11 mouse cellular contexts compared by ENCODE assay signal in the genomic region with DNA sequence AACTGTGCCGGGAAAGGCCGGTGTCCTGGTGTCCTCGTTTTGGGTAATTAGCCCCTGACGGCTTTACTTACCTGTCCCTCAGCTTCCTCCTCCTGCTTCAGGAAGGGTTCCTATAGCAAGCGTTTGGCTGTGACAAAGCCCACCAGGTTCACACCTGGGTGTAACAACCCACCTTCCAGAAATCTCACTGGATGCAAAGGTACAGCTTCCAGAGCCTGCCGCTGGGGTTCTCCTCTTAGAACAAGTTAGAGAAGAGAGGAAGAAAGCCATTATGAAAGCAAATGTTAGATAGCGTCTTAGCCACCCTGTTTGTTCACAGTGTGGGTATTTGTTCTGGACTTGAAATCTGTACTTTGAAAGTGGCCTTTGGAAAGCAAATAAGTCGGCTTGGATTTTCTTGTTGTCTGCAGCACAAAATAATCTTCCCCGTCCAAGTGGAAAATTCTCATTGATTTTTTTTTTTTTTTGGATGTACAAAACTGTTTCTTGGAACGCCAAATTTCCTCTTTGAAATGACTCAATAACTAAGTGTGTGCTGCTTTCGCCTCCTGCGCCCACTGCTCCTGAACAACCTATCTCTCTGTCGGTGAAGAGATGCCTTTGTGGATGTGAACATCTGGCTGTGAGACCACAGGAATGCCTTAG.
"Had no signal": no experiment of that assay in that cellular context is flagged by ENCODE, and none has a peak within 500 bp of the region (broad histone marks: within the 10 kb centered on the region; RNA-seq: fewer than 3 reads in every experiment).

No protein-coding gene starts in this region.

- H3K9ac ChIP-seq: hindbrain, embryonic 13.5 days; lung, embryonic 14.5 days; neural tube, embryonic 12.5 days had no signal

- H3K27ac ChIP-seq: kidney, postnatal 0 days; limb, embryonic 10.5 days; neural tube, embryonic 12.5 days had no signal

- H3K27me3 ChIP-seq: hindbrain, embryonic 13.5 days; neural tube, embryonic 12.5 days had no signal

- H3K4me3 ChIP-seq: hindbrain, embryonic 13.5 days; limb, embryonic 10.5 days; neural tube, embryonic 12.5 days had no signal

- DNase-seq: kidney, adult 9 months; kidney, postnatal 36 days; lung, embryonic 14.5 days; lung, postnatal 14 days; thymus, adult 18-20 months; thymus, postnatal 14 days had no signal

- H3K9me3 ChIP-seq: hindbrain, embryonic 13.5 days; limb, embryonic 10.5 days; neural tube, embryonic 12.5 days had no signal

- ATAC-seq: intestine, postnatal 0 days had no signal

- H3K36me3 ChIP-seq: hindbrain, embryonic 13.5 days; limb, embryonic 10.5 days; neural tube, embryonic 12.5 days had no signal

- H3K4me2 ChIP-seq: hindbrain, embryonic 13.5 days; lung, embryonic 14.5 days; neural tube, embryonic 12.5 days had no signal
